Mouse (Mus musculus) midbrain, postnatal 0 days (tissue): ENCODE data around the gene Glyctk. TPM values are rescaled to one million over a fixed set of nuclear protein-coding genes. Genes with fewer than 3 reads are reported as not detected.

Source experiments
- ATAC-seq: fragments of 200-750 bp; cut with Nextera tagmentation; 2 replicates; pipeline ENCODE4 v1.8.0; 2017; ENCODE audit warnings: moderate number of reproducible peaks, mild to moderate bottlenecking, moderate TSS enrichment, moderate library complexity; ENCODE audit not compliant: low FRiP score
- DNase-seq: peaks from one replicate; pipeline ENCODE4 v3.0.0-alpha.2; 2015; ENCODE audit warnings: low spot score
- H3K27ac ChIP-seq: fragments of 300-500 bp; sonication (generic); 2 replicates; pipeline ENCODE4 v1.5.1; 2014; ENCODE audit warnings: low read depth, mild to moderate bottlenecking, low read length, mixed read lengths
- H3K27me3 ChIP-seq: fragments of 300-500 bp; sonication (generic); 2 replicates; pipeline ENCODE4 v1.6.1; 2014; ENCODE audit warnings: low read length, control low read depth, mixed read lengths; ENCODE audit not compliant: insufficient read depth
- H3K36me3 ChIP-seq: fragments of 300-500 bp; sonication (generic); 2 replicates; pipeline ENCODE4 v1.6.1; 2014; ENCODE audit warnings: low read length, control low read depth, mixed read lengths; ENCODE audit not compliant: insufficient read depth
- H3K4me1 ChIP-seq: fragments of 300-500 bp; sonication (generic); 2 replicates; pipeline ENCODE4 v1.6.1; 2014; ENCODE audit warnings: mild to moderate bottlenecking, control low read depth, antibody characterized with exemption, low read length, mixed read lengths; ENCODE audit not compliant: insufficient read depth
- H3K4me2 ChIP-seq: fragments of 300-500 bp; sonication (generic); 2 replicates; pipeline ENCODE4 v1.6.1; 2014; ENCODE audit warnings: low read depth, mild to moderate bottlenecking, low read length, mixed read lengths; ENCODE audit not compliant: poor library complexity, severe bottlenecking
- H3K4me3 ChIP-seq: fragments of 300-500 bp; sonication (generic); 2 replicates; pipeline ENCODE4 v1.5.1; 2014; ENCODE audit warnings: low read depth, mild to moderate bottlenecking, low read length, moderate library complexity
- H3K9ac ChIP-seq: fragments of 300-500 bp; sonication (generic); replicated peaks from 2 replicates; pipeline ENCODE4 v1.6.1; 2014; ENCODE audit warnings: mild to moderate bottlenecking, low read length, moderate library complexity, mixed read lengths; ENCODE audit not compliant: poor library complexity, severe bottlenecking
- H3K9me3 ChIP-seq: fragments of 300-500 bp; sonication (generic); 2 replicates; pipeline ENCODE4 v1.6.1; 2016; ENCODE audit warnings: low read length, control low read depth
- CTCF ChIP-seq: IDR thresholded peaks from 2 replicates; pipeline ENCODE4 v1.5.1; 2016; ENCODE audit warnings: antibody characterized with exemption, mild to moderate bottlenecking
- WGBS: fragments of 180-500 bp; shearing (Covaris S2); extraction: QIAGEN DNeasy Blood & Tissue Kit; methylation state at CpG from one replicate; pipeline ENCODE4 v1.1.7; 2014; 5-methylcytosine and 5-hydroxymethylcytosine counted together
- polyA plus RNA-seq: library from polyadenylated mRNA; unstranded; fragments of >200 nt; fragmentation: Nextera tagmentation; extraction: Ambion mirVana; gene quantifications from 2 replicates; pipeline ENCODE4 v1.2.1, GENCODE M21; 2015
- total RNA-seq: library from RNA; depleted of rRNA; stranded (reverse); fragments of >200 nt; gene quantifications from 2 replicates; pipeline ENCODE4 v1.2.3, GENCODE M21; 2014; rRNA removed

Glyctk gene
- total RNA-seq (0.66 and 0.94 TPM in 2 replicates), polyA plus RNA-seq (0.75 and 0.90 TPM in 2 replicates)

DNA sequence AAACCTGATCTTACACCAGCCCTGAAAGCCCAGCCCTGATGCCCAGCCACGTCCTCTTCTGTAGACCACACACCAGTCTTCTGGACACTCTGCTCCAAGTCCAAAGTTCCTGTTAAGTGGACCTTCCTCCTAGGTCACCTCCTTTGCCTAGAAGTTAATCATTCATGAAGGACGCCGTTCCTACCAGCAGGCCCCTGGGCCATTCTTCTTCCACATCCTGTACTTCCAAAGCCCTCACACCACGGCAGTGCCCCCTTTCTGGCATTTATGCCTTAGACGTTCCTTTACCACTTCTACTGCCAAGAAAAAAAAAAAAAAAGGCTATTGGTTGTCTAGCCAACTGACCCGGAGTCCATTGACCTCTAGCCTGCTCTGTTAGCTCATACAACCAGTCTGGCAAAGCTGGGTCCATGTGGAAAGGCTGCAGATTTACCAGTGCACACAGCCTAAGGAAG, at the start of gene Glyctk:
Gene Glyctk, minus strand, starts transcription at position 102 of the 455 bp plus-strand sequence.
- H3K27me3 ChIP-seq = no peaks in the 10 kb centered on the region
- H3K4me2 ChIP-seq = no peak within 1 kb of the TSS
- H3K9me3 ChIP-seq = no peaks in the 10 kb centered on the region
- WGBS = 79% methylated on average over 6 of the region's 6 CpGs
- TF ChIP-seq CTCF = no peak
- DNase-seq = no peak
- no peak within 1 kb of the TSS for H3K9ac ChIP-seq
- no peak for ATAC-seq
- H3K36me3 ChIP-seq = 0 out of 2 replicates have a peak, but pooled peaks cover 4% of the 10 kb centered on the region
- no peaks in the 10 kb centered on the region; the same call in 1 of the 2 replicates for H3K4me1 ChIP-seq
- no peak within 1 kb of the TSS for H3K27ac ChIP-seq
- H3K4me3 ChIP-seq = no peak within 1 kb of the TSS

DNA sequence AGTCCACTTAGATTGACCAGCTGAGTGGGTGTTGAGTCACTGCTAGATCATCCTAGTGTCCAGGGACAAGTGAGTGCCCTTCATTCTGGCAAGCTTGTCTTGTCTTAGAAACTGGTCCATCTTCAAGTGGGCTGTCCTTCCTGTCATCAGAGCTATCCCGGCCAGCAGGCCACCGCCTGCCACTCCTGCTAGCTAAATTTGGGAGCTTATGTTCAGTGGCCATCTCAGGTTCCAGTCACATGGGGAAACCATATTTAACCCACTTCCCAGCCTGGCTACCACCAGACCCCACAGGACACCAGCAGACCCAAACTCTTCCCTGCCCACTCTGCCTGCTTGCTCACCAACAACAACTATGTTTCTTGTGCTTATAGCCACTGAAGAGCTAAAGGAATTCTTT, 48.6 kb upstream of the Glyctk start:
- DNase-seq (no peak), ATAC-seq (no peak)
- Histone ChIP-seq H3K9ac (0 out of 2 replicates have a peak overlapping the region, but pooled peaks have one; percentile 24), H3K4me2 (no peak overlapping the region), H3K27me3 (no peaks in the 10 kb centered on the region), H3K4me3 (no peak overlapping the region), H3K36me3 (peaks cover 5% of the 10 kb centered on the region; the same call in 1 of the 2 replicates), H3K27ac (no peak overlapping the region), H3K4me1 (peaks cover 12% of the 10 kb centered on the region; the same call in 1 of the 2 replicates), H3K9me3 (no peaks in the 10 kb centered on the region)
- 88% methylated on average over 2 of the region's 2 CpGs for WGBS
- no peak for TF ChIP-seq CTCF

DNA sequence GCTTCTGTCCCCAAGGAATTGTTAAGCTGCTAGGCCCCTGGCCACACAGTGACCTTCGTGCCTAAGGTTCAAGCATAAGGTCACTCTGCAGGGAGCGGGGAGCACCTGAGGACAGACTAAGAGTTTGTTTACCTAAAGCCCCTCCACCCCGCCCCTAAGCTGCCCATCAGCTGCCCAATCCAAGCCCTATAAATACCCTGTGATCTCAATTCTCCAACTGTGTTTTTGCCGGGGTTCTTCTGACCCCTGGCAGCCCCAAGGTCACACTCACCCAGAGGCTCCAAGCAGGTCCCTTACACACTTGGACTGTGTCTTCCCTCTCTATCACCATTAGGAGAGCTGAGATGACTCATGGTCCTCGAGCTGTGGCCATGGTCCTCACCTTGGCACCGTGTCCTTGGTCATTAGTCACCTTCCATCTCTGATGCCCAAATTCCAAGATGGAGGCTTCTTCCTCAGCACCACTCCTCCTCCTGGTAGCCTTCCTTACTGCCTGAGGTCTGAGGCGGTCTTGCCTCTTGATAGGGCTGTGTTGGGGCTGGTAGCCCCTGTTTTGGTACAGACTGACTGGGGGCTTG, 47.9 kb upstream of the Glyctk start:
- Histone ChIP-seq H3K36me3 (peaks cover 5% of the 10 kb centered on the region; the same call in 1 of the 2 replicates), H3K9me3 (no peaks in the 10 kb centered on the region), H3K27ac (no peak overlapping the region), H3K9ac (no peak overlapping the region), H3K4me3 (no peak overlapping the region), H3K4me2 (no peak overlapping the region), H3K27me3 (no peaks in the 10 kb centered on the region), H3K4me1 (peaks cover 12% of the 10 kb centered on the region; the same call in 1 of the 2 replicates)
- no peak for ATAC-seq
- no peak for TF ChIP-seq CTCF
- 88% methylated on average over 7 of the region's 7 CpGs for WGBS
- DNase-seq = no peak

DNA sequence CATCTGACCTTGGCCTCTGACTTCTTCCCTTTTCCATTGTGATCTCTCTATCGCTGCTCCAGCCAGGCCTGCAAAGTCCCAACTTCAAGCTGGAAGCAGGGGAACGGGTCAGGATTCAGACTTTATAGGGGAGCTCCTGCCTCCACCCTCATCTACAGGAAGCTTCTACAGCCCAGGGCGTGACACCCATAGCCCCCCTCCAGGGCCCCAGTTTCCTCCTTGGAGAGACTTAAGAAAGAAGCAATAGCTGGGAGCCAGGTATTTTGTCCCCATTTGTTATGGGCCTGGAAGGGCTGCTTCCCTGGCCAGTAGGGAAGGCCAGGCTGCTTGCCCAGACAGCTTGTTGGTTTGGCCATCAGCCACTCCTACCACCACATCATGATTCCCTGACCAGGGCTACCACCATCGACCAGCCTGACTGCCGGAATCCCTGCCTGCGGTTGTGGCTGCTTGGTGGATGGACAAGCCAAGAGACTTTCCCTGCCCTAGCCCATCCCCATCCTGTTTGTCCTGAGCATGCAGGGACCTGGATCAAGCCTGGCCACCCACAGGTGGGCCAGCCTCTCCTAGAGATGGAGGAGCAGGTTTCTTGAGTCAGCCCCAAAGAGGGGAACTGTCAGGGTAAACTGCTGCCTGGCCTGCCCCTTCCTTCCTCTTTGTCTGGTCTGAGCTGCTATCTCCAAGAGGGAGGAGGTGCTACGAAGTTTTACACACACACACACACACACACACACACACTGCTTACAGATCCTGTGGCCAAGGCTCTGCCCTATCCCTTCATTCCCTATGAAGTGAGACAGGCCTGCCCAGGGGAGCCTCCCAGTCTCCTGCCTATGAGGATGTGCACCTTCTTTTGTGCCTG, 46.3 kb upstream of the Glyctk start:
- ATAC-seq = no peak
- WGBS = 76% methylated on average over 6 of the region's 7 CpGs

DNA sequence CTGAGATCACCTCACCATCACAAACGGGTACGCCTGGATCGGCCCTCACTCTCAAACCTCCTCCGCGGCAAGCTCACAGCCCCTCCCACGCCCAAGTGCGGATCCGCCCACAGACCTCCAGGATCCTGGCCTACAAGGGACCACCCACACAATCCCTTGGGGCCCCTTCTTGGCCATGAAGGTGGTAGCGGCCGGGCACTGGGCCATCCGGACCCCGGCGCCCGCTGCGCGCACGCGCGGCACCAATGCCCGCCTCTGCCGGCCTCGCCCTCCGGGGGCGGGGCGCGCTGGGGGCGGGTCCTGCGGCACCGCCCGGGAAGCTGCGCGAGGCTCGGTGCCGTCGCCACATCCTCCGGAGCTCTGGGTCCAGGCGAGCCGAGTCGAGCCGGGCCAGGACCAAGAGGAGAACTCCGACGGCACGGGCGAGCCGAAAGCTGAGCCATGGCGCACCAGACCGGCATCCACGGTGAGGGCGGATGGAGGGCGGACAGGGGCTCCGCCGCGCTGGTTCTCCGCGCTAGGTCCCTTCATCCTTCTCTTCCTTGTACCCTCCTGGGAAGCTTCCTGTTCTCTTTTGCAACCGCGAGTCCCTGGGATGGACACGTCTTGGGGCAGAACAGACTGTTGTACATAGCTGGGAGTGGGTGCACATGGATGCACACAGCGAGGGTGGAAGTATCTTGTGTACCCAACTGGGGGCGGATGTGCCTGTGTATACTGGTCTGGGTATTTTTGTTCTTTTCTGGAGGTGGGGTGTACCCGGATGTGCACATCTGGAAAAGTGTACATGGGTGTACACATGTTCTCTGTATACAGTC, 45.1 kb upstream of the Glyctk start, which contains the start of gene Twf2:
Gene Twf2, plus strand, starts transcription at position 290 of the 818 bp plus-strand sequence.
- Histone ChIP-seq H3K36me3 (peaks cover 1% of the 10 kb centered on the region; the same call in 1 of the 2 replicates), H3K4me1 (peaks cover 12% of the 10 kb centered on the region; the same call in 1 of the 2 replicates), H3K9ac (peak within 1 kb of the TSS; percentile 83), H3K9me3 (no peaks in the 10 kb centered on the region), H3K27ac (peak within 1 kb of the TSS; percentile 72), H3K4me2 (peak within 1 kb of the TSS; percentile 67), H3K4me3 (peak within 1 kb of the TSS; percentile 70), H3K27me3 (no peaks in the 10 kb centered on the region)
- TF ChIP-seq CTCF = no peak
- DNase-seq (peak; percentile 94), ATAC-seq (peak; percentile 82)
- 1% methylated on average over 59 of the region's 61 CpGs for WGBS

More for the DNA sequence above, 46.3 kb upstream of the Glyctk start:
- peak overlapping the region; percentile 70 for H3K4me3 ChIP-seq
- H3K9me3 ChIP-seq = no peaks in the 10 kb centered on the region
- H3K36me3 ChIP-seq = peaks cover 5% of the 10 kb centered on the region; the same call in 1 of the 2 replicates
- H3K27ac ChIP-seq = no peak overlapping the region
- peaks cover 12% of the 10 kb centered on the region; the same call in 1 of the 2 replicates for H3K4me1 ChIP-seq
- H3K4me2 ChIP-seq = peak overlapping the region; percentile 67
- H3K9ac ChIP-seq = peak overlapping the region; percentile 83; the same call in 1 of the 2 replicates
- H3K27me3 ChIP-seq = no peaks in the 10 kb centered on the region
- peak; percentile 36 for DNase-seq
- TF ChIP-seq CTCF = no peak
